Mouse (Mus musculus) limb, embryonic 10.5 days (tissue): ENCODE results near the gene Tmem25. TPM values are rescaled to one million over a fixed set of nuclear protein-coding genes. Genes with fewer than 3 reads are reported as not detected.
"Not testable (repeated sequence)": the region's sequence is repeated elsewhere in the genome, so short reads cannot be mapped to it uniquely, and the experiment has no call there.

Experiments used
- DNase-seq: peaks from one replicate; pipeline ENCODE4 v3.0.0-alpha.2; 2017; ENCODE audit warnings: low spot score
- H3K27ac ChIP-seq: fragments of 300-500 bp; sonication (generic); 2 replicates; pipeline ENCODE4 v1.5.1; 2016; ENCODE audit warnings: mild to moderate bottlenecking
- H3K27me3 ChIP-seq: fragments of 300-500 bp; sonication (generic); 2 replicates; pipeline ENCODE4 v1.6.1; 2016; ENCODE audit warnings: low read depth, mild to moderate bottlenecking; ENCODE audit not compliant: poor library complexity, severe bottlenecking
- H3K36me3 ChIP-seq: fragments of 300-500 bp; sonication (generic); 2 replicates; pipeline ENCODE4 v1.6.1; 2016; ENCODE audit warnings: mild to moderate bottlenecking, moderate library complexity
- H3K4me1 ChIP-seq: fragments of 300-500 bp; sonication (generic); 2 replicates; pipeline ENCODE4 v1.6.1; 2016
- H3K4me3 ChIP-seq: fragments of 300-500 bp; sonication (generic); 2 replicates; pipeline ENCODE4 v1.5.1; 2016; ENCODE audit warnings: mild to moderate bottlenecking, moderate library complexity
- H3K9me3 ChIP-seq: fragments of 300-500 bp; sonication (generic); replicated peaks from 2 replicates; pipeline ENCODE4 v1.6.1; 2016; ENCODE audit warnings: mild to moderate bottlenecking
- WGBS: fragments of 180-500 bp; shearing (Covaris S2); methylation state at CpG from one replicate; pipeline ENCODE4 v1.1.7; 2016; 5-methylcytosine and 5-hydroxymethylcytosine counted together
- polyA plus RNA-seq: library from polyadenylated mRNA; unstranded; fragments of >200 nt; fragmentation: Nextera tagmentation; extraction: Ambion mirVana; gene quantifications from 2 replicates; pipeline ENCODE4 v1.2.1, GENCODE M21; 2016

Tmem25 gene
- polyA plus RNA-seq, 1 experiment from 2014 or later = 1.9 TPM

DNA sequence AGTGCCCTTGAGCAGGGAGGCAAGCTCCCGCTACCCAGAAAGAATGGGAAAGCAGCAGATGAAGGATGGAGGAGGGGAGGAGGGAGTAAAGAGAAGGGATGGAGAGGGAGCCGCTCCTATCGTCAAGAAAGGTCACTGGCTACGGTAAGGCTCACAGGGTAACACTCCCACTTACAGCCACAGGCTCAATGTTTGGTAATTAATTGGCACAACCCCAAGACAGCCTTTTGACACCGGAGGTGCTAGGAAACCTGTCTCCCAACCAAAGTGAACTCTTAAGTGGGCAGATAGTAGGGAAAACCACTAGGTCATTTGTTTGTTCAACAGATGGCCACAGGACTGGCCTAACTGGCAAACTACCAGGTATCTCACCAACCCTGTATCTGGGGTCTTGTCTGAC is 8.0 kb upstream of the Tmem25 start:
- Histone ChIP-seq H3K4me3 (no peak overlapping the region), H3K36me3 (peaks cover 76% of the 10 kb centered on the region)
- no peak for DNase-seq

DNA sequence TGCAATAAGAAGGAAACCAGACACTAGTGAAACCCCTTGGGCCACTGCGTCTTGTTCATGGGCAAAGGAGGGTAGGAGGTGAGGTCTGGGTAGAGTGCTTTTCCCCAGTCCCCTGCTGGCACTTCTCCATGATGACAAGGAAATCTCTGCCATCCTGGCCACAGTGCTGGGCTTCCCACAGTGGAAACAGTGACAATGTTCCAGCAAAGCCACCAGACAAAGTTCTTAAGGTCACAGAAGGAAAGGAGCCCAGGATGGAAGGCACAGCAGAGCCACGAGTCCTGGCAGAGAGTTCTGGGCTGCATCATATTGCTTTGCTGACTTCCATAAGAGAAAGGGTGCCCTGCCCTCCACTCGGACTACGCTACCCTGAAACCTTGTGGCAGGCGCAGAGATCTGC is 6.4 kb upstream of the Tmem25 start:
- H3K27me3 ChIP-seq = peaks cover 17% of the 10 kb centered on the region
- no peaks in the 10 kb centered on the region for H3K9me3 ChIP-seq
- 96% methylated on average over 5 of the region's 5 CpGs for WGBS
- H3K27ac ChIP-seq = no peak overlapping the region
- DNase-seq = no peak
- no peaks in the 10 kb centered on the region for H3K4me1 ChIP-seq
- no peak overlapping the region for H3K4me3 ChIP-seq
- peaks cover 60% of the 10 kb centered on the region for H3K36me3 ChIP-seq

More for the DNA sequence above, 8.0 kb upstream of the Tmem25 start:
- Histone ChIP-seq H3K9me3 (no peaks in the 10 kb centered on the region), H3K27me3 (peaks cover under 1% of the 10 kb centered on the region; the same call in 1 of the 2 replicates), H3K27ac (no peak overlapping the region), H3K4me1 (no peaks in the 10 kb centered on the region)
- 66% methylated on average over 5 of the region's 5 CpGs for WGBS

DNA sequence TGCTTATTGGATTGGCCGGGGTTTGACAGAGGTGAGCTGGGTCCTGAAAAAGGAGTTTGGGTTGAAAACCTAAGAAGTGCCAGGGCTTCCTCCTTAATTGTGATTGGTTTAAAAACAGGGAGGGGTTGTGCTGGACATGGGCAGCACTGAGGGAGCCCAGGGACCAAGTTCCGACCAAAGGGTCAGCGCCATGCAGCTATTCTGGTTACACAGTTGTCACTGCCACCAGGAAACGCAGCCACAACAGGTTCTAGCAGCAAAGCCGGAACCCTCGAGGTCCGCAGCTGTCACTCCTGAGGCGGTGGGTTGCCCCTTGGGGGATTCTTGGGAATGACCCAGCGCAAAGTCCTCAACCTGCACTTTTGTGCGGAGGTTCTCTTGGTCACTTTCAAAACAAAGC is 5.6 kb upstream of the Tmem25 start:
- Histone ChIP-seq H3K4me1 (peaks cover 7% of the 10 kb centered on the region), H3K27me3 (peaks cover 25% of the 10 kb centered on the region), H3K4me3 (no peak overlapping the region), H3K27ac (no peak overlapping the region), H3K9me3 (no peaks in the 10 kb centered on the region), H3K36me3 (peaks cover 52% of the 10 kb centered on the region)
- DNase-seq = no peak
- WGBS = 92% methylated on average over 10 of the region's 10 CpGs

DNA sequence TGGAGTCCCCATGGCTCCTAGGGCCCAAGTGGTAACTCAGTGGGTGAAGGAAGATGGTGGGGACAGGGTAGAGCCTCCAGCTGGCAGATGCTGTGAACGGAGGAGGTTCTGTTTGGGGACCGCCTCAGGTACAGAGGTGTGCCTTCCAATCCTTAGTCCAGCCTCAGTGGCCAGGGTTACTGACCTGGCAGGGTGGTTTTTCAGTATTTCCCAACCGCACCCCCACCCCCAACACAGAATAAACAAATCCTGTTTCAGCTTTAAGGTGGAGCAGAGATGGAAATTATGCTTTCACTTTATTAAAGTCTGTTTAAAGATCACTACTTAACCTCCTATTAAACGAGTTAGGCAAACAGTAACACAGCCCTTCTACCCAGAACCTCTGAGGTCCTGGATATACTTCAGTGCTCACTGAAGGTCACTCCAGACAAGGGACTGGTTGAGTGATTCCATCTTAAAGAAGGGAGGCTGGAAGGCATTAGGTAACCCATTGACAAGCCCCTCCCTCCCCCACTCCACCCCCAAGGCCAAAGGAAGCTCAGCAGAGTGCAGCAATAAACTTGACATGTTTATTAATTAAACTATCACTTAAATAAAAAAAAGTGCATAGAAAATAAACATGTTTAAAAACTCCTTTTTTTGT is 3.8 kb upstream of the Tmem25 start, which contains the start of gene Ttc36:
TSS of gene Ttc36 (minus strand) at position 265 of the 643 bp plus-strand sequence.
- Histone ChIP-seq H3K4me1 (peaks cover 22% of the 10 kb centered on the region), H3K27me3 (peaks cover 37% of the 10 kb centered on the region), H3K4me3 (no peak within 1 kb of the TSS), H3K27ac (no peak within 1 kb of the TSS), H3K36me3 (peaks cover 34% of the 10 kb centered on the region), H3K9me3 (no peaks in the 10 kb centered on the region)
- no peak for DNase-seq
- whole genome bisulfite sequencing = 82% methylated on average over 4 of the region's 4 CpGs

DNA sequence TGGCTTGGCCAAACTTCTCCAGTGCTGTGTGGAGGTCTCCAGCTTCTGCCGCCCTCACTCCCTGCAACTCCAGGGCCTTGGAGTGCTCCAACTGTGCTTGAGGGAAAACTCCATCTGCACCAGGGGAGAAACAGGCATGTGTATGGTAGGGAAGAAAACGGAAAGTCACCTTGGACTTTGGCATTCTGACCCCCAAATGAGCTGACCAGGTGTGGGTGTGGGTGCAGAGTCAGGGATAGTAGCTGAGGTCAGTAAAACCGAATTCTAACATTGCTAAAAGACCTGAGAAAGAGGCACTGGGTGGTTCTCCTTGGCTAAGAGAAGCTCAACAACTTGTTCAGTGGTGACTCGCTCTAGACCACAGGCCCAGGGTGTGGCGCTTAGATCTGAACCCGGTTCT is 2.6 kb upstream of the Tmem25 start:
- Histone ChIP-seq H3K9me3 (no peaks in the 10 kb centered on the region), H3K27me3 (peaks cover 46% of the 10 kb centered on the region), H3K4me3 (no peak overlapping the region), H3K36me3 (peaks cover 22% of the 10 kb centered on the region), H3K27ac (no peak overlapping the region), H3K4me1 (peaks cover 22% of the 10 kb centered on the region)
- DNase-seq = no peak
- 79% methylated on average over 6 of the region's 6 CpGs for WGBS

DNA sequence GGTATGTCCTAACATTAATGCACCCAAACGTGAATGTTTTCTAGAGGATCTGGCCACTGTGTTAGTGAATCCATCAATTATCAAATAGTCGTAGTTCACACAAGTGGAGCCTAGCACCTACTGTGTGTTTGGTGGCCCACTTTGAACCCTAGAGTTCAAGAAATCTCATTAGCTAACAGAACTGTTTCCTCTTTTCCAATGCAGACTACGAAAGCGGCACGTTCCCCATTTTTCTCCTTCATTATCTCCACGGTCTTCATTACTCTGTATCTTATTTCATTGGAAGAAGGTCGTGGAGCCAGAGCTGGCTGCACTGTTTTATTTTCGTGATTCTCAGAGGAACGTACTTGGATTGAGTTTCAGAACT is 834 bp upstream of the Tmem25 start:
- H3K9me3 ChIP-seq = no peaks in the 10 kb centered on the region
- 43% methylated on average over 9 of the region's 9 CpGs for WGBS
- peaks cover 22% of the 10 kb centered on the region for H3K4me1 ChIP-seq
- peaks cover 52% of the 10 kb centered on the region for H3K27me3 ChIP-seq
- H3K36me3 ChIP-seq = peaks cover 5% of the 10 kb centered on the region
- H3K4me3 ChIP-seq = peak overlapping the region; percentile 76
- no peak for DNase-seq
- H3K27ac ChIP-seq = no peak overlapping the region

DNA sequence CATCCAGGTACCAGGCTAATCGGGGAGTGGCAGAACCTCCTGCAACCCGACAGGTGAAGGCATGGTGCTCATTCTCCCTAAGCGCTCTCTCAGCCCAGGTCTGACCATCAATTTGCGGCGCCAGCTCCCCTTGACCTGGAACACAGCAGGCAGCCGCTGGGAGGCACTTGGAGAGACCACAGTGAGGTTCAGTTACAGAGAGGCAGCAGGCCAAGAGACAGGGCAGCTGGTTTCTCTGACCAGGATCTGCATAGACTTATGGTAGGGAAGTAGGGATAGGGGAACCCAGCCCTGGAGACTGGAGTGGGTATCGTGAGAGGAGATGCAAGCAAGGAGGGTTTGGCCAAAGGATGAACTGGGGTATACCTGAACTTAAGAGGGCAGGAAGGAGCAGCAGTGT is 809 bp downstream of the Tmem25 start:
- peaks cover 52% of the 10 kb centered on the region for H3K27me3 ChIP-seq
- no peak overlapping the region for H3K27ac ChIP-seq
- H3K36me3 ChIP-seq = no peaks in the 10 kb centered on the region; the same call in 1 of the 2 replicates
- peaks cover 22% of the 10 kb centered on the region for H3K4me1 ChIP-seq
- DNase-seq = no peak
- no peaks in the 10 kb centered on the region for H3K9me3 ChIP-seq
- H3K4me3 ChIP-seq = peak overlapping the region; percentile 76
- WGBS = 50% methylated on average over 7 of the region's 7 CpGs

DNA sequence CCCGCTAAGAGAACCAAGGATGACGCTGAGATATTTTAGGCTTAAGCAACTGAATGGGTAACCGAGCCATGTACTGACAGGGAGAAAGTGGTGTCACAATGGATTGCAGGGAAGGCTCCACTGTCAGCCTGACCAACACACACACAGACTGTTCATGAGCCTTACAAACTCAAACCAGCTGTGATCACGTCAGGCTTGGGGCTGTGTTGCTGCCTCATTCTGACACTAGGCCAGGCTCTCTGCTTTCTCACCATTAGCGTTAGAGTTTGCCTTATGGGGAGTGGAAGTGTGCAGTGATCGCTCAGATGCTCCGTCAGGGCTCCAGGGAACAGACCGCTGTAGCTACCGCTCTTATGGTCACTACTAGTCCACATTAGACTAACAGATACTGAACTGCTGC is 6.3 kb downstream of the Tmem25 start:
- DNase-seq = no peak
- Histone ChIP-seq H3K27ac (no peak overlapping the region), H3K4me1 (no peaks in the 10 kb centered on the region; the same call in 1 of the 2 replicates), H3K4me3 (no peak overlapping the region), H3K27me3 (peaks cover 14% of the 10 kb centered on the region), H3K36me3 (peaks cover 48% of the 10 kb centered on the region), H3K9me3 (no peaks in the 10 kb centered on the region)
- WGBS = 64% methylated on average over 9 of the region's 9 CpGs

DNA sequence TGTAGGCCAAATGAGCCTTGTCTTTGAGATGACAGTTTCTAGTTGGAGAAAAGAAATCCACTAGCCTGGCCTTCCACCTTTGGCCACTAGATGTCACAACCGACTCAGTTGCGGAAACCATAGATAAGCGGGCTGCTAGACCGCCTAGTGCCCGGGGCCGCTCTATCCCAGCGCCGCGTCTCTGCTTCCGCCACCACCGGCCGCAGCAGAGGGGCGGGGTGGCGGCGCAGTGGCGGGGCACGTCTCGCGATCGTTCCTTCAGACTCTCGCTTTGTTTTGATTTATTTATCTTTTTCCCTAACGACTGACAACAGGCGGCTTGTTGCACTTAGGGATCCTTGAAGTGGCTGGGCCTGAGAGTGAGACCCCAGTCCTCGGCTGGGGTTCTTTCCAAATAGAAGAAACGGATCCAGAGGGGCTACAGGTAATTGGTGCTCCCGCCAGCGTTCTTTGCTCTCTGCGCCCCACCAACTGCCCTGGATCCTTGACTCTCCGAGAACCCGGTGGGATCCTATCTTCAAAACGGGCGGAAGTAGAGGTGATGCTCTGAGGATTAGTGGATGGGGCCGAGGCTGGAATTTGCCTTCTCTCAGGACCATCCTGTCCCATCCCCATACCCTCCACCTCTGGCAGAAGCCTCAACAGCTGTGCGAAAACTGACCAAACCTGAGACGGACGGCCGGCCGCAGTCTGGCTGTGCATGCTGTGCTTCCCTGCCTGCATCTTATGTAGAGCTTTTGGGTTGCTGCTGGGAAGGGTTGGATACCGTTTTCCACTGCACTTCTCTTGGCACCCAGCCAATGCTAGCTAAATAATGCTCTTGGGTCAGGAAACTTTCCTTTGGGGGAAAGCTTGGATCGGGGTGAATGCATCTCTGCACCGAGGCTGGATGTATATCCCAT is 26.1 kb downstream of the Tmem25 start:
- Histone ChIP-seq H3K36me3 (peaks cover 22% of the 10 kb centered on the region), H3K9me3 (no peaks in the 10 kb centered on the region), H3K4me1 (peaks cover 5% of the 10 kb centered on the region), H3K27ac (peak overlapping the region; percentile 92), H3K27me3 (no peaks in the 10 kb centered on the region), H3K4me3 (peak overlapping the region; percentile 85)
- under 1% methylated on average over 41 of the region's 41 CpGs for WGBS
- peak; percentile 94 for DNase-seq

DNA sequence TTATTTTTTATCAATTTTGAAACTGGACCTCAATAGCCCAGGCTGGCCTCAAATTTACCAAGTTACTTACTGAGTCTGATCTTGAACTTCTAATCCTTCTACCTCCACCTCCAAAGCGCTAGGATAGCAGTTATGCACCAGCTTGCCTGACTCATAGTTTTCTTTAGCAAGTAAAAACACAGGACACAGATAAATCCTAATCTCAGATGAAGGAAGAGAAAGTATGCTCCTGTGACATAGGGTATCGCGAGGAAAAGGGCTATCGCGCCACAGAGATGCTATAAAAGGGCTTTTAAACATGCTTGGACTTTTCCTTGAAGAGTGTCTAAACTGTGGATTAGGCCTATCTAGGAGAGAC is 26.7 kb downstream of the Tmem25 start:
- Histone ChIP-seq H3K27me3 (no peaks in the 10 kb centered on the region), H3K4me3 (peak overlapping the region; percentile 85), H3K4me1 (peaks cover 5% of the 10 kb centered on the region), H3K9me3 (no peaks in the 10 kb centered on the region), H3K27ac (peak overlapping the region; percentile 92; the same call in 1 of the 2 replicates), H3K36me3 (peaks cover 22% of the 10 kb centered on the region)
- DNase-seq = no peak
- 22% methylated on average over 5 of the region's 5 CpGs for WGBS

DNA sequence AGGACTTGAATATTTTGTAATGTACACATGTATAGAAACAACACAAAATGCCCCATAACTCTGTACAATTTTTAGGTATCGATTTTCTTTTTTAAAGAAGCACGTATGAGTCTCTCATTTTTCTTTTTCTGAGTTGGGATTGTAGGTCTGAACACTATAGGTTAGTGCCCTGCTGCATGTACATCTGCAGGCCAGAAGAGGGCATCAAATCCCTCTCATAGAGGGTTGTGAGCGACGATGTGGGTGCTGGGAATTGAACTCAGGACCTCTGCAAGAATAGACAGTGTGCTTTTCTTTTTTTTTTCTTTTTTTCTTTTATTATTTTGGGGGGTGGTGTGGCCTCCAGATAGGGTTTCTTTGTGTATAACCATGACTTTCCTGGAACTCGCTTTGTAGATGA is 27.7 kb downstream of the Tmem25 start:
- Histone ChIP-seq H3K4me3 (no peak overlapping the region), H3K27me3 (no peaks in the 10 kb centered on the region), H3K27ac (no peak overlapping the region), H3K36me3 (peaks cover 18% of the 10 kb centered on the region), H3K9me3 (no peaks in the 10 kb centered on the region), H3K4me1 (peaks cover 10% of the 10 kb centered on the region)
- 91% methylated on average over 5 of the region's 5 CpGs for WGBS
- DNase-seq = no peak

DNA sequence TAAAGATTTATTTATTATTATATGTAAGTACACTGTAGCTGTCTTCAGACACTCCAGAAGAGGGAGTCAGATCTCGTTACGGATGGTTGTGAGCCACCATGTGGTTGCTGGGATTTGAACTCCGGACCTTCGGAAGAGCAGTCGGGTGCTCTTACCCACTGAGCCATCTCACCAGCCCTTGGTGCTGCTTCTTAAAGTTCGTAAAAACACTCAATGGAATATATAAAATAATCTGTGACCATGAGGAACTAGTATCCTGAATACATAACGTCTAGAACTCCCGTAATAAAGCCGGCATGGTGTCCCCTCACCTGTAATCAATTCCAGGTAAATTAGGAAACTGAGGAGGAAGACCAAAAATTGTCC is 31.1 kb downstream of the Tmem25 start:
- DNase-seq, H3K9me3 ChIP-seq, H3K36me3 ChIP-seq, H3K27me3 ChIP-seq: not testable (repeated sequence)
- Histone ChIP-seq H3K4me1 (peaks cover 11% of the 10 kb centered on the region), H3K27ac (0 out of 2 replicates have a peak overlapping the region, but pooled peaks have one; percentile 19), H3K4me3 (peak overlapping the region; percentile 83)
- WGBS = 47% methylated on average over 7 of the region's 9 CpGs
